32 mouse cellular contexts compared by ENCODE assay signal in genomic region chr4:129525338-129525737, GRCm38 (mm10). TPM values are rescaled to one million over a fixed set of nuclear protein-coding genes. Genes with fewer than 3 reads are reported as not detected.
A peak's percentile ranks its signal among the peaks of the same experiment; 100 is the strongest.
DNase-seq lines count a peak whose midpoint lies in the region; ATAC-seq and TF ChIP-seq lines count a peak whose summit lies in the region.
"Had no signal": no experiment of that assay in that cellular context is flagged by ENCODE, and none has a peak within 500 bp of the region (broad histone marks: within the 10 kb centered on the region; RNA-seq: fewer than 3 reads in every experiment).

No protein-coding gene starts in this region.

- peaks cover 20% of the 10 kb centered on the region for H3K79me2 ChIP-seq in CH12.LX (replicated peaks; ENCODE audit: control insufficient read depth, extremely low read depth, insufficient read depth, poor library complexity, severe bottlenecking)

- H3K36me3 ChIP-seq in heart, embryonic 16.5 days (ENCODE audit: control insufficient read depth, insufficient read depth) = peaks cover 61% of the 10 kb centered on the region
- H3K36me3 ChIP-seq in CH12.LX (replicated peaks in 1 of 2; ENCODE audit: control insufficient read depth in 1 of 2, insufficient read depth in 1 of 2, low read length in 1 of 2) = peaks cover 72 to 84% of the 10 kb centered on the region in 2 experiments
- H3K36me3 ChIP-seq in splenic B cell, adult 2 months (ENCODE audit: control insufficient read depth, insufficient read depth, low read length, poor library complexity, severe bottlenecking) = peaks cover 6% of the 10 kb centered on the region

- DNase-seq in heart, adult 18-20 months = no peak
- peak; percentile 58 to 59 for DNase-seq in B cell, adult 2 months
- DNase-seq in CH12.LX (ENCODE audit: extremely low read depth) = peak; percentile 88
- peak; percentile 87 for DNase-seq in splenic B cell, adult 2 months (ENCODE audit: low read depth, low spot score)
- no peak for DNase-seq in layer of hippocampus, adult 11-12 months (ENCODE audit: low spot score)
- no peak for DNase-seq in left cerebral cortex, adult 11 months (ENCODE audit: low spot score)
- DNase-seq: adrenal gland, postnatal 36 days; cerebellum, adult 11 months; cerebellum, adult 9-11 months; gastrocnemius, postnatal 25 days; heart, postnatal 4 days; kidney, postnatal 25 days; liver, embryonic 13.5 days; lung, adult 2 months; right cerebral cortex, postnatal 14 days had no signal

- no peak for TF ChIP-seq CTCF in CH12.LX (conservative IDR thresholded peaks at IDR 0.05 in 1 of 2, IDR thresholded peaks at IDR 0.05 in 1 of 2; ENCODE audit: low read depth in 2 of 2, low read length in 2 of 2)

- no peak overlapping the region for H3K4me2 ChIP-seq in heart, embryonic 16.5 days (ENCODE audit: low read depth, low read length)
- H3K4me2 ChIP-seq in CH12.LX (ENCODE audit: insufficient read depth, low read depth, poor library complexity, severe bottlenecking) = peak overlapping the region; percentile 39
- H3K4me2 ChIP-seq: hindbrain, embryonic 14.5 days; liver, embryonic 13.5 days; midbrain, embryonic 12.5 days had no signal

- no peak for ATAC-seq in heart, embryonic 16.5 days (replicated peaks; ENCODE audit: extremely low read depth, insufficient read depth, low FRiP score)
- ATAC-seq: forebrain, embryonic 16.5 days had no signal

- no peak for TF ChIP-seq POLR2A in CH12.LX (IDR thresholded peaks at IDR 0.05; ENCODE audit: low read depth, low read length)

- H3K27me3 ChIP-seq in heart, embryonic 16.5 days (ENCODE audit: control insufficient read depth, insufficient read depth, low read length) = no peaks in the 10 kb centered on the region
- H3K27me3 ChIP-seq in CH12.LX (replicated peaks) = no peaks in the 10 kb centered on the region
- H3K27me3 ChIP-seq in splenic B cell, adult 2 months (ENCODE audit: control insufficient read depth, insufficient read depth, low read length, poor library complexity, severe bottlenecking) = no peaks in the 10 kb centered on the region
- H3K27me3 ChIP-seq: liver, embryonic 13.5 days; midbrain, embryonic 12.5 days had no signal

- no peak overlapping the region for H3K4me3 ChIP-seq in heart, embryonic 16.5 days (ENCODE audit: low read length)
- H3K4me3 ChIP-seq in CH12.LX (replicated peaks in 1 of 3; ENCODE audit: low read depth in 2 of 3, low read length in 2 of 3, poor library complexity in 1 of 3) = no peak overlapping the region
- H3K4me3 ChIP-seq: embryonic facial prominence, embryonic 10.5 days; liver, embryonic 13.5 days; midbrain, embryonic 12.5 days had no signal

- TF ChIP-seq EP300 in CH12.LX (IDR thresholded peaks at IDR 0.05; ENCODE audit: low read length) = peak; percentile 74

- H3K9ac ChIP-seq in heart, embryonic 16.5 days (ENCODE audit: low read length) = no peak overlapping the region
- no peak overlapping the region for H3K9ac ChIP-seq in CH12.LX (ENCODE audit: insufficient read depth, low read depth)
- H3K9ac ChIP-seq: hindbrain, embryonic 14.5 days; liver, embryonic 13.5 days; midbrain, embryonic 12.5 days had no signal

- no peaks in the 10 kb centered on the region for H3K9me3 ChIP-seq in heart, embryonic 16.5 days (replicated peaks; ENCODE audit: control insufficient read depth, low read length)
- H3K9me3 ChIP-seq in CH12.LX (replicated peaks; ENCODE audit: low read length) = no peaks in the 10 kb centered on the region
- H3K9me3 ChIP-seq: embryonic facial prominence, embryonic 10.5 days; liver, embryonic 13.5 days; midbrain, embryonic 12.5 days had no signal

- 73% methylated on average over 5 of the region's 5 CpGs for WGBS in heart, embryonic 16.5 days

- dilution Hi-C loops in CH12.LX (cut with MboI; ENCODE audit: extremely low pct_ligation_motif_present, extremely low pct_unique_long_range_greater_than_20kb, low sequenced_read_pairs) = no loop called here

- peak overlapping the region; percentile 4 for H3K27ac ChIP-seq in heart, embryonic 16.5 days (ENCODE audit: low read length)
- peak overlapping the region; percentile 76 for H3K27ac ChIP-seq in CH12.LX (ENCODE audit: insufficient read depth, low read depth)
- H3K27ac ChIP-seq: embryonic facial prominence, embryonic 10.5 days; hindbrain, embryonic 14.5 days; liver, embryonic 13.5 days; midbrain, embryonic 12.5 days had no signal

- in situ Hi-C loops in CH12.LX (cut with MboI; ENCODE audit: low pct_ligation_motif_present, low pct_unique_long_range_greater_than_20kb, low sequenced_read_pairs) = no loop called here

- peaks cover 10% of the 10 kb centered on the region for H3K4me1 ChIP-seq in heart, embryonic 16.5 days (ENCODE audit: control insufficient read depth, insufficient read depth, low read length)
- peaks cover 18 to 40% of the 10 kb centered on the region in 2 experiments; a peak in 3 of 4 replicates for H3K4me1 ChIP-seq in CH12.LX (ENCODE audit: control insufficient read depth in 1 of 2, insufficient read depth in 2 of 2)
- H3K4me1 ChIP-seq: embryonic facial prominence, embryonic 10.5 days; midbrain, embryonic 12.5 days had no signal

- no peak; the same call in 1 of the 2 replicates for TF ChIP-seq RAD21 in CH12.LX (IDR thresholded peaks at IDR 0.05; ENCODE audit: low read depth, low read length)

TF ChIP-seq in CH12.LX, 34 proteins besides CTCF, POLR2A, EP300 and RAD21 (continues in another document):
- no peak for TF ChIP-seq CHD1 (IDR thresholded peaks at IDR 0.05; ENCODE audit: low read depth, low read length)
- no peak for TF ChIP-seq KAT2A (IDR thresholded peaks at IDR 0.05; ENCODE audit: insufficient replicate concordance, low read length)
- no peak; the same call in none of the 2 replicates for TF ChIP-seq ZMIZ1 (IDR thresholded peaks at IDR 0.05; ENCODE audit: low read depth, low read length)
- peak; percentile 49; the same call in 1 of the 2 replicates for TF ChIP-seq JUND (conservative IDR thresholded peaks at IDR 0.05; ENCODE audit: low read depth, low read length)
- peak; percentile 56 for TF ChIP-seq BHLHE40 (IDR thresholded peaks at IDR 0.05; ENCODE audit: low read depth, low read length)
- no peak for TF ChIP-seq ZC3H11A (IDR thresholded peaks at IDR 0.05; ENCODE audit: low read depth, low read length)
- no peak for TF ChIP-seq HCFC1 (IDR thresholded peaks at IDR 0.05; ENCODE audit: low read depth, low read length)
- TF ChIP-seq MEF2A (IDR thresholded peaks at IDR 0.05; ENCODE audit: borderline replicate concordance, low read depth, low read length) = peak; percentile 100
- no peak for TF ChIP-seq USF1 (IDR thresholded peaks at IDR 0.05; ENCODE audit: low read depth, low read length)
- no peak for TF ChIP-seq USF2 (conservative IDR thresholded peaks at IDR 0.05; ENCODE audit: low read depth, low read length)
- TF ChIP-seq ETS1 (conservative IDR thresholded peaks at IDR 0.05; ENCODE audit: low read depth, low read length) = peak; percentile 83; the same call in 1 of the 2 replicates
- peak; percentile 82 for TF ChIP-seq ELF1 (IDR thresholded peaks at IDR 0.05; ENCODE audit: low read depth, low read length)
- no peak for TF ChIP-seq SIN3A (IDR thresholded peaks at IDR 0.05; ENCODE audit: low read length)
- TF ChIP-seq IRF4 (IDR thresholded peaks at IDR 0.05; ENCODE audit: low read depth, low read length) = peak; percentile 64; the same call in 1 of the 2 replicates
- TF ChIP-seq MXI1 (IDR thresholded peaks at IDR 0.05; ENCODE audit: low read depth, low read length) = no peak
- peak; percentile 69 for TF ChIP-seq MYC (IDR thresholded peaks at IDR 0.05; ENCODE audit: low read depth, low read length)
- TF ChIP-seq CHD2 (IDR thresholded peaks at IDR 0.05; ENCODE audit: low read length) = no peak
- no peak for TF ChIP-seq MAZ (IDR thresholded peaks at IDR 0.05; ENCODE audit: low read depth, low read length)
- TF ChIP-seq SMC3 (IDR thresholded peaks at IDR 0.05; ENCODE audit: low read depth, low read length) = no peak; the same call in none of the 2 replicates
- no peak for TF ChIP-seq E2F4 (IDR thresholded peaks at IDR 0.05; ENCODE audit: insufficient replicate concordance, low read depth, low read length)
- TF ChIP-seq TCF12 (IDR thresholded peaks at IDR 0.05; ENCODE audit: low read depth, low read length) = peak; percentile 47; the same call in 1 of the 2 replicates
- TF ChIP-seq MAX (IDR thresholded peaks at IDR 0.05; ENCODE audit: low read length) = peak; percentile 66
- TF ChIP-seq GABPA (IDR thresholded peaks at IDR 0.05; ENCODE audit: insufficient replicate concordance, low read depth, low read length) = no peak
- no peak for TF ChIP-seq POLR2AphosphoS2 (IDR thresholded peaks at IDR 0.05; ENCODE audit: low read depth, low read length)
- TF ChIP-seq PAX5 (IDR thresholded peaks at IDR 0.05; ENCODE audit: low read length) = no peak

RNA-seq across cellular contexts. Expression of gene Marcksl1, which starts 12.0 kb away (rescaled TPM):
- 262 and 287 TPM in 2 replicates for polyA plus RNA-seq in heart, embryonic 16.5 days (2015; fragmentation: Nextera tagmentation; extraction: Ambion mirVana)
- total RNA-seq in heart, adult 18-20 months (2021) = 1 to 10 TPM; 4.5 to 4.7 TPM
- total RNA-seq in CH12.LX (2012; rRNA removed) (194 and 195 TPM in 2 replicates), CH12.LX (2014; rRNA removed) (260 and 265 TPM in 2 replicates)
- polyA plus RNA-seq in CH12.LX (2012; ENCODE audit: insufficient read length, low read depth) = 423 and 494 TPM in 2 replicates

RNA-seq across cellular contexts. Expression of gene Hdac1, which starts 17.2 kb away (rescaled TPM):
- polyA plus RNA-seq in heart, embryonic 16.5 days (2015; fragmentation: Nextera tagmentation; extraction: Ambion mirVana) = 123 and 139 TPM in 2 replicates
- total RNA-seq in heart, adult 18-20 months (2021) = 10 to 100 TPM; 12.5 to 17.5 TPM
- 71.7 and 75.4 TPM in 2 replicates for total RNA-seq in CH12.LX (2012; rRNA removed)
- total RNA-seq in CH12.LX (2014; rRNA removed) = 104 and 106 TPM in 2 replicates
- 231 and 233 TPM in 2 replicates for polyA plus RNA-seq in CH12.LX (2012; ENCODE audit: insufficient read length, low read depth)

RNA-seq across cellular contexts. Expression of gene Fam229a, which starts 34.3 kb away (rescaled TPM):
- not detected in 2 replicates for polyA plus RNA-seq in heart, embryonic 16.5 days (2015; fragmentation: Nextera tagmentation; extraction: Ambion mirVana)
- total RNA-seq in heart, adult 18-20 months (2021) = under 1 TPM in 1 of 2 experiments, not detected in 1; 0.57 TPM
- total RNA-seq in CH12.LX (2012; rRNA removed) (not detected in 2 replicates), CH12.LX (2014; rRNA removed) (not detected in 2 replicates)
- polyA plus RNA-seq in CH12.LX (2012; ENCODE audit: insufficient read length, low read depth) = not detected in 2 replicates
- total RNA-seq: adrenal gland, adult 18-20 months; adrenal gland, postnatal 36 days; ES-E14; gastrocnemius, postnatal 25 days; heart, adult 8-10 months; heart, postnatal 4 days; layer of hippocampus, adult 8-10 months; left cerebral cortex, postnatal 25 days; megakaryocyte, adult 5-6 weeks had no signal
- polyA plus RNA-seq: C2C12; embryonic facial prominence, embryonic 10.5 days; intestine, embryonic 14.5 days; kidney, embryonic 14.5 days; limb, embryonic 14.5 days; midbrain, embryonic 12.5 days had no signal

RNA-seq across cellular contexts. Expression of gene Tssk3, which starts 34.5 kb away (rescaled TPM):
- not detected in 2 replicates for polyA plus RNA-seq in heart, embryonic 16.5 days (2015; fragmentation: Nextera tagmentation; extraction: Ambion mirVana)
- not detected for total RNA-seq in heart, adult 18-20 months (2021)
- 0.13 TPM in 1 of 2 replicates, not detected in the other for total RNA-seq in CH12.LX (2012; rRNA removed)
- not detected in 2 replicates for total RNA-seq in CH12.LX (2014; rRNA removed)
- not detected in 2 replicates for polyA plus RNA-seq in CH12.LX (2012; ENCODE audit: insufficient read length, low read depth)
- total RNA-seq: adrenal gland, adult 18-20 months; adrenal gland, postnatal 36 days; ES-E14; gastrocnemius, postnatal 25 days; heart, adult 8-10 months; heart, postnatal 4 days; left cerebral cortex, adult 18-20 months; megakaryocyte, adult 5-6 weeks had no signal
- polyA plus RNA-seq: C2C12; embryonic facial prominence, embryonic 10.5 days; intestine, embryonic 14.5 days; kidney, embryonic 14.5 days; limb, embryonic 14.5 days; midbrain, embryonic 12.5 days; urinary bladder, adult 2 months had no signal

RNA-seq across cellular contexts. Expression of gene Lck, which starts 48.1 kb away (rescaled TPM):
- 45.9 and 121 TPM in 2 replicates for polyA plus RNA-seq in heart, embryonic 16.5 days (2015; fragmentation: Nextera tagmentation; extraction: Ambion mirVana)
- total RNA-seq in heart, adult 18-20 months (2021) = 1 to 10 TPM in 1 of 2 experiments, under 1 TPM in 1; 0.32 to 5.0 TPM
- total RNA-seq in CH12.LX (2012; rRNA removed) (67.2 and 80.9 TPM in 2 replicates), CH12.LX (2014; rRNA removed) (64.6 and 70.0 TPM in 2 replicates)
- 138 and 177 TPM in 2 replicates for polyA plus RNA-seq in CH12.LX (2012; ENCODE audit: insufficient read length, low read depth)

Comparison
In these comparisons a context has a peak if more than half of its experiments do, and no peak if none do; other contexts are left out.
1. DNase-seq: peak in B cell, adult 2 months (2 of 2), CH12.LX (single experiment) and splenic B cell, adult 2 months (single experiment); none in heart, adult 18-20 months (0 of 2), layer of hippocampus, adult 11-12 months (single experiment) and left cerebral cortex, adult 11 months (single experiment).
2. RNA of gene Marcksl1, which starts 12.0 kb away (total RNA-seq): 194 to 265 TPM in CH12.LX; 4.5 to 4.7 TPM in heart, adult 18-20 months; every median in the first group is over 10 times any median in the second.